Mouse (Mus musculus) cerebellum, postnatal 10 days (tissue): Measurements from ENCODE around the gene B3galt4.

Experiments used
- DNase-seq, 2 experiments: peaks; one replicate each; pipeline ENCODE4 v3.0.0; 2021; ENCODE audit warnings: mixed read lengths in 2 of 2

B3galt4 gene

GRCm38 (mm10) chr17:33940981-33941380 lies 10.3 kb downstream of the B3galt4 start:
- peak in 1 of 2 experiments; percentile 43 for DNase-seq

- DNase-seq: peak; percentile 91 to 93
Observed at GRCm38 (mm10) chr17:33940206-33940805, 11.0 kb downstream of the B3galt4 start, which contains the start of the genes Pfdn6 and Wdr46. Gene Pfdn6 (minus strand): TSS chr17:33940343. Gene Wdr46 (plus strand): TSS chr17:33940660.

GRCm38 (mm10) chr17:33938783-33939182 lies 12.5 kb downstream of the B3galt4 start:
- DNase-seq: no peak

GRCm38 (mm10) chr17:33936993-33937392 lies 14.3 kb downstream of the B3galt4 start:
- peak in 1 of 2 experiments; percentile 19 for DNase-seq

GRCm38 (mm10) chr17:33935422-33936055 lies 15.7 kb downstream of the B3galt4 start:
- no peak for DNase-seq

GRCm38 (mm10) chr17:33932970-33933369 lies 18.3 kb downstream of the B3galt4 start:
- no peak for DNase-seq

- no peak for DNase-seq
Observed at GRCm38 (mm10) chr17:33932448-33932847, 18.8 kb downstream of the B3galt4 start.

GRCm38 (mm10) chr17:33931947-33932346 lies 19.3 kb downstream of the B3galt4 start:
- DNase-seq: peak in 1 of 2 experiments; percentile 10

- DNase-seq: no peak
Observed at GRCm38 (mm10) chr17:33931159-33931866, 20.0 kb downstream of the B3galt4 start.

GRCm38 (mm10) chr17:33930280-33931158 lies 20.8 kb downstream of the B3galt4 start:
- peak; percentile 68 for DNase-seq

- peak; percentile 98 to 99 for DNase-seq
Observed at GRCm38 (mm10) chr17:33929371-33930279, 21.7 kb downstream of the B3galt4 start, which contains the start of gene Rgl2. Gene Rgl2 (plus strand): TSS chr17:33929543.

- DNase-seq: no peak
Observed at GRCm38 (mm10) chr17:33928251-33928947, 22.9 kb downstream of the B3galt4 start.

- peak; percentile 39 to 44 for DNase-seq
Observed at GRCm38 (mm10) chr17:33926207-33926932, 24.9 kb downstream of the B3galt4 start.

GRCm38 (mm10) chr17:33925406-33926116 lies 25.7 kb downstream of the B3galt4 start:
- DNase-seq: no peak

- DNase-seq: peak; percentile 66 to 82
Observed at GRCm38 (mm10) chr17:33924577-33925283, 26.6 kb downstream of the B3galt4 start.

- DNase-seq: no peak
Observed at GRCm38 (mm10) chr17:33921361-33921760, 29.9 kb downstream of the B3galt4 start.

- peak; percentile 95 to 97 for DNase-seq
Observed at GRCm38 (mm10) chr17:33920282-33921097, 30.8 kb downstream of the B3galt4 start.
